Mouse (Mus musculus) stomach, postnatal 0 days (tissue): ENCODE measurements around the gene Pip5k1b.

Experiments used
- CTCF ChIP-seq: IDR thresholded peaks from 2 replicates; pipeline ENCODE4 v1.5.1; 2016; ENCODE audit warnings: antibody characterized with exemption, low read depth, mild to moderate bottlenecking, moderate library complexity
- EP300 ChIP-seq: optimal IDR thresholded peaks from 2 replicates; pipeline ENCODE3; 2016; ENCODE audit warnings: antibody characterized with exemption

DNA sequence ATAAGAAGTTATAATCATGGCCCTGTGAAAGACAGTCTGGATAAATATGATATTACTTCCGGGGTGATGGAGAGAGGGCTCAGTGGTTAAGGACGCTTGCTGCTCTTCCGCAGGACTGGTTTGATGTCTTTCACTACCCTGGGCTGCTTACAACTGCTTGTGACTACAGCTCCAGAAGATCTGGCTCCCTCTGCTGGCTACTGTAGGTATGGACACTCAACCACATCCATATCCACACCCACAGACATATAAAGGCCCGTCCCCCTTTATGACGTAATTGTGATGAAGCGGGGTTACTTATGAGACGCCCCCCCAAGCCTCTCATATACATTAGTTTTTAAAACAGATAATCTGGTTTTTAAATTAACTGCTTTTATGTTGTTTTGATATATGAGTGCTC lies 290.7 kb downstream of the Pip5k1b start:
- TF ChIP-seq CTCF = peak; percentile 91
- TF ChIP-seq EP300 = no peak
